Mouse (Mus musculus): Measurements from ENCODE around the gene Spdl1. TPM values are rescaled to one million over a fixed set of nuclear protein-coding genes. Genes with fewer than 3 reads are reported as not detected.
A peak's percentile ranks its signal among the peaks of the same experiment; 100 is the strongest.

Gene Spdl1
- total and polyA plus RNA-seq, 2 experiments from 2014 or later, result 2.4 to 3.9 TPM

DNA sequence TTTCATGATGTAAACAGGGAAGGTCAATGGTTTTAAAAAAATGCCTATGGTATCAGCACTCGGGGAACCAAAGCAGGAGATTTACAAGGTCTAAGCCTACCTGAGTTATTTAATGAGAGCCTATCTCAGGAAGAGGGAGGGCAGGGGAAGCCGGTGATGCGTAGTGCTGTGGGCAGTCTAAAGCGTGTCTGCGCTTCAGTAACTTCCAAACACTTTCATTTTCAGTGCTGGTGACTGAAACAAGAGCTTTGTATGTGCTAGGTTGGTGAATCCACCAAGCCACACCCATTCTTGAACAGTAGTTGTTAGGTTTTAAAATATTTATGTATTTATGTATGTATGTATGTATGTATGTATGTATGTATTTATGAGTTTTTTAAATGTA lies 12.8 kb upstream of the Spdl1 start:
- H3K9ac ChIP-seq (replicated peaks; ENCODE audit: low read depth, low read length), result no peak overlapping the region

GRCm38 (mm10) chr11:34845567-34846267 lies 12.3 kb upstream of the Spdl1 start:
- peak overlapping the region; percentile 32; the same call in 1 of the 2 replicates for H3K27ac ChIP-seq (ENCODE audit: low read depth)
- no peak overlapping the region for H3K9ac ChIP-seq (replicated peaks; ENCODE audit: low read depth, low read length)
- peak overlapping the region; percentile 53 for H3K4me2 ChIP-seq (ENCODE audit: low read depth, low read length)
- no peaks in the 10 kb centered on the region for H3K27me3 ChIP-seq (ENCODE audit: control insufficient read depth, insufficient read depth, low read length)
- no peaks in the 10 kb centered on the region; the same call in 1 of the 2 replicates for H3K4me1 ChIP-seq (ENCODE audit: control insufficient read depth, insufficient read depth)
- H3K4me3 ChIP-seq (ENCODE audit: low read depth, low read length), result peak overlapping the region; percentile 7
- 14% methylated on average over 22 of the region's 22 CpGs for WGBS
- TF ChIP-seq EP300 (IDR thresholded peaks at IDR 0.05; ENCODE audit: low read depth), result no peak
- ATAC-seq (ENCODE audit: insufficient read depth, low read depth), result peak; percentile 57; the same call in 1 of the 2 replicates
- H3K36me3 ChIP-seq (replicated peaks; ENCODE audit: control insufficient read depth, insufficient read depth, low read length), result no peaks in the 10 kb centered on the region
- DNase-seq (ENCODE audit: low spot score), result peak; percentile 19
- H3K9me3 ChIP-seq (replicated peaks; ENCODE audit: control insufficient read depth, low read length), result no peaks in the 10 kb centered on the region

More for the DNA sequence above, 12.8 kb upstream of the Spdl1 start:
- Histone ChIP-seq H3K4me2 (ENCODE audit: low read depth, low read length) (peak overlapping the region; percentile 53), H3K4me3 (ENCODE audit: low read depth, low read length) (peak overlapping the region; percentile 7), H3K27me3 (ENCODE audit: control insufficient read depth, insufficient read depth, low read length) (no peaks in the 10 kb centered on the region), H3K4me1 (ENCODE audit: control insufficient read depth, insufficient read depth) (no peaks in the 10 kb centered on the region; the same call in 1 of the 2 replicates), H3K27ac (ENCODE audit: low read depth) (peak overlapping the region; percentile 32; the same call in 1 of the 2 replicates), H3K36me3 (replicated peaks; ENCODE audit: control insufficient read depth, insufficient read depth, low read length) (no peaks in the 10 kb centered on the region), H3K9me3 (replicated peaks; ENCODE audit: control insufficient read depth, low read length) (no peaks in the 10 kb centered on the region)
- no peak for ATAC-seq (ENCODE audit: insufficient read depth, low read depth)
- WGBS, result 64% methylated on average over 5 of the region's 5 CpGs
- DNase-seq (ENCODE audit: low spot score), result no peak
- no peak for TF ChIP-seq CTCF (IDR thresholded peaks at IDR 0.05; ENCODE audit: low read depth)
- no peak for TF ChIP-seq EP300 (IDR thresholded peaks at IDR 0.05; ENCODE audit: low read depth)

DNA sequence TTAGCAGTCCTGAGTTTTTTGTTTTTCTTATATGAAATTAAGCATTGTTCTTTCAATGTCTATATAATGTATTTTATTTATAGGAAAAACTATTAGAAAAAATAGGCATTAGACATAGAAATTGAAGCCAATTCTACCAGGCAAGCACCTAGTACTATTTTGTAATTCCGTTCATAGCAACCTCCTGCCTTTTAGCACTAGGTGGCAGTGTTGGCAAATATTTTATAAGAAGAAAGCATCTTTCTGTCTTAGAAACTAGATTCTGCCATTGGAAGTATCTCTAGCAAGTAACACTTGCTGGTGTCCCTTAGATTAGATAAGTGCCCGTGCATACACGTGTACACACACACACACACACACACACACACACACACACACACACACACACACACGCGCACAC lies 10.1 kb upstream of the Spdl1 start:
- H3K9ac ChIP-seq (replicated peaks; ENCODE audit: low read depth, low read length), result no peak overlapping the region
- no peak overlapping the region for H3K4me3 ChIP-seq (ENCODE audit: low read depth, low read length)
- no peaks in the 10 kb centered on the region for H3K27me3 ChIP-seq (ENCODE audit: control insufficient read depth, insufficient read depth, low read length)
- peak; percentile 74 for DNase-seq (ENCODE audit: low spot score)
- 37% methylated on average over 5 of the region's 5 CpGs for WGBS
- no peak overlapping the region for H3K4me2 ChIP-seq (ENCODE audit: low read depth, low read length)
- no peaks in the 10 kb centered on the region for H3K9me3 ChIP-seq (replicated peaks; ENCODE audit: control insufficient read depth, low read length)
- no peak overlapping the region for H3K27ac ChIP-seq (ENCODE audit: low read depth)
- no peak for ATAC-seq (ENCODE audit: insufficient read depth, low read depth)
- TF ChIP-seq CTCF (IDR thresholded peaks at IDR 0.05; ENCODE audit: low read depth) (peak; percentile 52), EP300 (IDR thresholded peaks at IDR 0.05; ENCODE audit: low read depth) (no peak)
- H3K4me1 ChIP-seq (ENCODE audit: control insufficient read depth, insufficient read depth), result no peaks in the 10 kb centered on the region; the same call in 1 of the 2 replicates
- H3K36me3 ChIP-seq (replicated peaks; ENCODE audit: control insufficient read depth, insufficient read depth, low read length), result no peaks in the 10 kb centered on the region

DNA sequence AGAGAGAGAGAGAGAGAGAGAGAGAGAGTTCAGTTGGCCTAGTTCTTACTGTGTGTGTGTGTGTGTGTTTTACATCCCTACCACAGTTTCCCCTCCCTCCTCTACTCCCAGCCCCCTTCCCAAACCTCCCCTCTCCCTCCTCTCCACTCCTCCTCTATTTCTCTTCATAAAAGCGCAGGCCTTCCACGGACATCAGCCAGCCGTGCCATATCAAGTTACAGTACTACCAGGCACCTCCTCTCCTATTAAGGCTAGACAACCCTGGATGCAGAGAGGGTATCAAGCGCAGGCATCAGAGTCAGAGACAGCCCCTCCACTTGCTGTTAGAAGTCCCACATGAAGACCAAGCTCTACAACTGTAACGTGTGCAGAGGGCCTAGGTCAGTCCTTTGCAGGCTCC lies 6.8 kb upstream of the Spdl1 start:
- Histone ChIP-seq H3K9ac (replicated peaks; ENCODE audit: low read depth, low read length) (no peak overlapping the region), H3K27me3 (ENCODE audit: control insufficient read depth, insufficient read depth, low read length) (no peaks in the 10 kb centered on the region), H3K4me2 (ENCODE audit: low read depth, low read length) (no peak overlapping the region), H3K4me1 (ENCODE audit: control insufficient read depth, insufficient read depth) (no peaks in the 10 kb centered on the region), H3K27ac (ENCODE audit: low read depth) (no peak overlapping the region; the same call in 1 of the 2 replicates), H3K36me3 (replicated peaks; ENCODE audit: control insufficient read depth, insufficient read depth, low read length) (no peaks in the 10 kb centered on the region), H3K9me3 (replicated peaks; ENCODE audit: control insufficient read depth, low read length) (no peaks in the 10 kb centered on the region), H3K4me3 (ENCODE audit: low read depth, low read length) (no peak overlapping the region)
- ATAC-seq (ENCODE audit: insufficient read depth, low read depth) (no peak), DNase-seq (ENCODE audit: low spot score) (no peak)
- 29% methylated on average over 5 of the region's 5 CpGs for WGBS
- no peak for TF ChIP-seq EP300 (IDR thresholded peaks at IDR 0.05; ENCODE audit: low read depth)
- TF ChIP-seq CTCF (IDR thresholded peaks at IDR 0.05; ENCODE audit: low read depth), result no peak

DNA sequence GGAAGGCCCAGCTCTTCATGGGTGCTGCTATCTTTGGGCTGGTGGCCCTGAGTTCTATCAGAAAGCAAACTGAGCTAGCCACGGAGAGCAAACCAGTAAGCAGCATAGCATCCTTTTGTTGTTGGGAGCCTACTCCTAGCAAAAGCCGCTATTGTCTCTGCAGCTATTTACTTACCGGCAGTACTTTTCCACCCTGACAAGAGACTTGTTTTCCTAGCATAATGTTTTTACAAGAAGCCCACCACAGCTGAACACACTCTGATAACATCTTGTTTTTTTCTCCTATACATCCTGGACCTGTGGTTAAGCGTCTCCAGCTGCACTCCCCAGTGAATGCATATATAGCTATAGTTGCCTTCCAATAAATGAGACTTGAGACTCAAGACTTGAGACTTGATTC lies 5.6 kb upstream of the Spdl1 start:
- H3K9me3 ChIP-seq (replicated peaks; ENCODE audit: control insufficient read depth, low read length), result no peaks in the 10 kb centered on the region
- no peak for TF ChIP-seq EP300 (IDR thresholded peaks at IDR 0.05; ENCODE audit: low read depth)
- TF ChIP-seq CTCF (IDR thresholded peaks at IDR 0.05; ENCODE audit: low read depth), result no peak
- no peaks in the 10 kb centered on the region for H3K36me3 ChIP-seq (replicated peaks; ENCODE audit: control insufficient read depth, insufficient read depth, low read length)
- H3K4me2 ChIP-seq (ENCODE audit: low read depth, low read length), result no peak overlapping the region
- no peak for DNase-seq (ENCODE audit: low spot score)
- no peaks in the 10 kb centered on the region for H3K27me3 ChIP-seq (ENCODE audit: control insufficient read depth, insufficient read depth, low read length)
- WGBS, result 59% methylated on average over 4 of the region's 4 CpGs
- no peak for ATAC-seq (ENCODE audit: insufficient read depth, low read depth)
- H3K4me3 ChIP-seq (ENCODE audit: low read depth, low read length), result no peak overlapping the region
- no peak overlapping the region for H3K9ac ChIP-seq (replicated peaks; ENCODE audit: low read depth, low read length)
- peak overlapping the region; percentile 43; the same call in 1 of the 2 replicates for H3K27ac ChIP-seq (ENCODE audit: low read depth)
- H3K4me1 ChIP-seq (ENCODE audit: control insufficient read depth, insufficient read depth), result no peaks in the 10 kb centered on the region; the same call in 1 of the 2 replicates

Data from heart, postnatal 0 days (tissue).